Mouse (Mus musculus) forebrain, embryonic 13.5 days (tissue): ENCODE data around the gene Sec16b. TPM values are rescaled to one million over a fixed set of nuclear protein-coding genes. Genes with fewer than 3 reads are reported as not detected.

Experiments
- ATAC-seq: fragments of 200-750 bp; cut with Nextera tagmentation; 2 replicates; pipeline ENCODE4 v1.8.0; 2017
- H3K27ac ChIP-seq: fragments of 300-500 bp; sonication (generic); 2 replicates; pipeline ENCODE4 v1.5.1; 2015; ENCODE audit warnings: inconsistent platforms, mild to moderate bottlenecking, moderate library complexity
- H3K27me3 ChIP-seq: fragments of 300-500 bp; sonication (generic); 2 replicates; pipeline ENCODE4 v1.6.1; 2015; ENCODE audit warnings: mild to moderate bottlenecking, inconsistent platforms
- H3K36me3 ChIP-seq: fragments of 300-500 bp; sonication (generic); 2 replicates; pipeline ENCODE4 v1.6.1; 2015; ENCODE audit warnings: mild to moderate bottlenecking, inconsistent platforms; ENCODE audit not compliant: poor library complexity, severe bottlenecking
- H3K4me1 ChIP-seq: fragments of 300-500 bp; sonication (generic); 2 replicates; pipeline ENCODE4 v1.6.1; 2015; ENCODE audit warnings: inconsistent platforms
- H3K4me2 ChIP-seq: fragments of 300-500 bp; sonication (generic); 2 replicates; pipeline ENCODE4 v1.6.1; 2015; ENCODE audit warnings: inconsistent platforms, mild to moderate bottlenecking, moderate library complexity
- H3K4me3 ChIP-seq: fragments of 300-500 bp; sonication (generic); 2 replicates; pipeline ENCODE4 v1.5.1; 2015; ENCODE audit warnings: mild to moderate bottlenecking, inconsistent platforms
- H3K9ac ChIP-seq: fragments of 300-500 bp; sonication (generic); 2 replicates; pipeline ENCODE4 v1.6.1; 2015; ENCODE audit warnings: mild to moderate bottlenecking, inconsistent platforms
- H3K9me3 ChIP-seq: fragments of 300-500 bp; sonication (generic); replicated peaks from 2 replicates; pipeline ENCODE4 v1.6.1; 2016; ENCODE audit warnings: inconsistent platforms
- WGBS: fragments of 180-500 bp; shearing (Covaris S2); methylation state at CpG from one replicate; pipeline ENCODE4 v1.1.7; 2015; 5-methylcytosine and 5-hydroxymethylcytosine counted together
- polyA plus RNA-seq: library from polyadenylated mRNA; unstranded; fragments of >200 nt; fragmentation: Nextera tagmentation; extraction: Ambion mirVana; gene quantifications from 2 replicates; pipeline ENCODE4 v1.2.1, GENCODE M21; 2015

The Sec16b gene
- 0.23 and 0.87 TPM in 2 replicates for polyA plus RNA-seq

DNA sequence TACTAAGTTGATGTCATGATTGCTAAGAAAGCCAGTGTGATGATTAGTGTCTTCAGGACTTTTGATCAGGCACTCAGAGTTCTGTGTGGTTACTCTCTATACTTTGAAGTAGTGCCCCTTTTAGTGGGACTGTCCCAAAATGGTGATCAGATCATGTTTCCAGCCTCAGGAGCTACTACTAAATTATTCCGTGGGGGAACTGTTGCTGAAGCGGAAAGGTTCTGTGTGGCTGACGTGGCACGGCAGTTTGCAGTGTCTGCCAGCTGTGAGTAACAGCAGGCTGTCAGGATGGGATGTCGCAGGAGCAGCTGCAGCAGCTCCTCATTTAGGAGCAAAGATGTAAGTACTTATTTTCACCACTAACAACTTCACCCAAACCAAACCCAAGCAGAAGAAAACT lies at the start of gene Sec16b:
Gene Sec16b (plus strand): TSS at position 207 of the 400 bp plus-strand sequence.
- 30% methylated on average over 5 of the region's 5 CpGs for WGBS
- Histone ChIP-seq H3K4me3 (no peak within 1 kb of the TSS), H3K27ac (peak within 1 kb of the TSS; percentile 54; the same call in 1 of the 2 replicates), H3K4me1 (peaks cover 18% of the 10 kb centered on the region), H3K9ac (no peak within 1 kb of the TSS), H3K9me3 (no peaks in the 10 kb centered on the region), H3K36me3 (no peaks in the 10 kb centered on the region), H3K27me3 (no peaks in the 10 kb centered on the region), H3K4me2 (no peak within 1 kb of the TSS)
- no peak for ATAC-seq

- no peak overlapping the region for H3K9ac ChIP-seq
- peak overlapping the region; percentile 68 for H3K4me2 ChIP-seq
- H3K9me3 ChIP-seq: no peaks in the 10 kb centered on the region
- H3K27me3 ChIP-seq: no peaks in the 10 kb centered on the region
- ATAC-seq: no peak
- WGBS: 32% methylated on average over 3 of the region's 3 CpGs
- no peak overlapping the region for H3K27ac ChIP-seq
- H3K36me3 ChIP-seq: no peaks in the 10 kb centered on the region
- no peak overlapping the region for H3K4me3 ChIP-seq
- H3K4me1 ChIP-seq: peaks cover 31% of the 10 kb centered on the region
Measured at GRCm38 (mm10) chr1:157457789-157458188, 48.7 kb upstream of the Sec16b start.

- no peaks in the 10 kb centered on the region for H3K36me3 ChIP-seq
- H3K4me3 ChIP-seq: peak within 1 kb of the TSS; percentile 35
- ATAC-seq: peak; percentile 86
- H3K4me2 ChIP-seq: peak within 1 kb of the TSS; percentile 68
- H3K9me3 ChIP-seq: no peaks in the 10 kb centered on the region
- H3K4me1 ChIP-seq: peaks cover 23% of the 10 kb centered on the region
- no peaks in the 10 kb centered on the region for H3K27me3 ChIP-seq
- peak within 1 kb of the TSS; percentile 58 for H3K9ac ChIP-seq
- H3K27ac ChIP-seq: peak within 1 kb of the TSS; percentile 51; the same call in 1 of the 2 replicates
- 2% methylated on average over 28 of the region's 29 CpGs for WGBS
Measured at GRCm38 (mm10) chr1:157458421-157459208, 47.9 kb upstream of the Sec16b start, which contains the start of gene Cryzl2. Cryzl2 (plus strand) TSS chr1:157458577.

GRCm38 (mm10) chr1:157459904-157460303 lies 46.6 kb upstream of the Sec16b start:
- Histone ChIP-seq H3K27ac (no peak overlapping the region), H3K36me3 (no peaks in the 10 kb centered on the region), H3K9me3 (no peaks in the 10 kb centered on the region), H3K9ac (no peak overlapping the region), H3K27me3 (no peaks in the 10 kb centered on the region), H3K4me2 (no peak overlapping the region), H3K4me3 (no peak overlapping the region), H3K4me1 (peaks cover 22% of the 10 kb centered on the region)
- no peak for ATAC-seq
- 94% methylated on average over 5 of the region's 5 CpGs for WGBS

DNA sequence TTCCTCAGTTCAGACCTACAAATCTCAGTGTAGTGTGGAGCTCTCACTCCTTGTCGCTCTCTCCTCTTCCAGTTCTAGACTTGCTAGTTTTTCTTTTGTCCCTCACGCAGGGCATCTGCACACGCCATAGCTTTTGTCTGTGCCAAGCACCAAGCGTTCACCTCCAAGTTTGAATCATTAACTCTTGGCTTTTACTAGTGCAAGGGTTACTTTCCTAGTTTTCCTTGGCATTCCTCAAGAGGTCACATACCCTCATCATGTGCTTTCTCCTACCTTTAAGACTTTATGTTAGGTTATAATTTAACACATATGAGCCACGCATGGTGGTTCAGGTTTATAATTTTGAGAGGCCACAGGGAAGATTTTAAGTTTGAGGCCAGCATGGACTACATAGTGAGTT lies 45.3 kb upstream of the Sec16b start:
- Histone ChIP-seq H3K9me3 (no peaks in the 10 kb centered on the region), H3K27ac (no peak overlapping the region), H3K4me2 (no peak overlapping the region), H3K4me1 (peaks cover 22% of the 10 kb centered on the region), H3K9ac (no peak overlapping the region), H3K36me3 (no peaks in the 10 kb centered on the region), H3K27me3 (no peaks in the 10 kb centered on the region), H3K4me3 (no peak overlapping the region)
- ATAC-seq: no peak
- 95% methylated on average over 5 of the region's 5 CpGs for WGBS

GRCm38 (mm10) chr1:157462336-157462735 lies 44.2 kb upstream of the Sec16b start:
- no peaks in the 10 kb centered on the region for H3K9me3 ChIP-seq
- no peak overlapping the region for H3K27ac ChIP-seq
- H3K4me3 ChIP-seq: no peak overlapping the region
- H3K9ac ChIP-seq: no peak overlapping the region
- peaks cover 22% of the 10 kb centered on the region for H3K4me1 ChIP-seq
- no peak overlapping the region for H3K4me2 ChIP-seq
- 33% methylated on average over 3 of the region's 3 CpGs for WGBS
- no peaks in the 10 kb centered on the region for H3K27me3 ChIP-seq
- no peak for ATAC-seq
- H3K36me3 ChIP-seq: no peaks in the 10 kb centered on the region

GRCm38 (mm10) chr1:157465194-157465593 lies 41.3 kb upstream of the Sec16b start:
- 76% methylated on average over 3 of the region's 3 CpGs for WGBS
- no peaks in the 10 kb centered on the region for H3K36me3 ChIP-seq
- no peak for ATAC-seq

DNA sequence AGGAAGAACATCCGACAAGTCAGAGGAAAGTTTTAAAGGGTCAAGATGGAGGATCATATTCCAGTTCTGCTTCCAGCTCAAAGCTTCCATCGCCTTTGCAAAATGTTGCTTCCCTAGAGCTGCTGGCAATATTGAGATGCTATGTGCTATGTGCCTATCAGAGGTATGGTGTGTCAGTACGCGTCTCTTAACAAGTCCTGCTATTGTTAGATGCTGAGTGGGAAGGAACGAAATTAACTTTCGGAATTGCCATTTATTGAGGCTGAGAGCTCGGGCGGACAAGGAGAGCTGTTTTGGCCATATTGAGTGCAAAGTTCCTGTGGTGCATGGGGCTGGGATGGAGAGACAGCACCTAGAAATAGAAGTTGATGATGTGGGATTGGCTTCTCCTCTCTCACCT lies 38.7 kb upstream of the Sec16b start:
- 94% methylated on average over 8 of the region's 8 CpGs for WGBS
- Histone ChIP-seq H3K4me3 (no peak overlapping the region), H3K27ac (no peak overlapping the region), H3K9ac (no peak overlapping the region), H3K36me3 (no peaks in the 10 kb centered on the region), H3K4me2 (no peak overlapping the region), H3K4me1 (no peaks in the 10 kb centered on the region), H3K9me3 (no peaks in the 10 kb centered on the region), H3K27me3 (no peaks in the 10 kb centered on the region)
- no peak for ATAC-seq

More at GRCm38 (mm10) chr1:157465194-157465593, 41.3 kb upstream of the Sec16b start:
- H3K27ac ChIP-seq: no peak overlapping the region
- no peak overlapping the region for H3K4me2 ChIP-seq
- H3K9ac ChIP-seq: no peak overlapping the region
- H3K4me3 ChIP-seq: no peak overlapping the region
- 0 out of 2 replicates have a peak, but pooled peaks cover 4% of the 10 kb centered on the region for H3K4me1 ChIP-seq
- no peaks in the 10 kb centered on the region for H3K9me3 ChIP-seq
- H3K27me3 ChIP-seq: no peaks in the 10 kb centered on the region

- Histone ChIP-seq H3K36me3 (no peaks in the 10 kb centered on the region), H3K4me1 (no peaks in the 10 kb centered on the region), H3K9me3 (no peaks in the 10 kb centered on the region), H3K27ac (no peak overlapping the region), H3K4me3 (no peak overlapping the region), H3K27me3 (no peaks in the 10 kb centered on the region), H3K4me2 (no peak overlapping the region), H3K9ac (no peak overlapping the region)
- ATAC-seq: no peak
- WGBS: 92% methylated on average over 9 of the region's 9 CpGs
Measured at GRCm38 (mm10) chr1:157470761-157471386, 35.7 kb upstream of the Sec16b start.

GRCm38 (mm10) chr1:157472716-157473115 lies 33.8 kb upstream of the Sec16b start:
- H3K4me3 ChIP-seq: no peak overlapping the region
- H3K9me3 ChIP-seq: no peaks in the 10 kb centered on the region
- no peaks in the 10 kb centered on the region for H3K27me3 ChIP-seq
- H3K36me3 ChIP-seq: no peaks in the 10 kb centered on the region
- no peak overlapping the region for H3K4me2 ChIP-seq
- no peak overlapping the region for H3K9ac ChIP-seq
- no peak for ATAC-seq
- H3K4me1 ChIP-seq: no peaks in the 10 kb centered on the region
- H3K27ac ChIP-seq: no peak overlapping the region
- WGBS: 93% methylated on average over 7 of the region's 7 CpGs

- H3K27ac ChIP-seq: no peak overlapping the region
- no peaks in the 10 kb centered on the region for H3K4me1 ChIP-seq
- 91% methylated on average over 8 of the region's 8 CpGs for WGBS
Measured at GRCm38 (mm10) chr1:157474865-157475264, 31.7 kb upstream of the Sec16b start.

GRCm38 (mm10) chr1:157476231-157476630 lies 30.3 kb upstream of the Sec16b start:
- Histone ChIP-seq H3K27ac (no peak overlapping the region), H3K9ac (no peak overlapping the region), H3K4me2 (no peak overlapping the region), H3K36me3 (no peaks in the 10 kb centered on the region), H3K27me3 (no peaks in the 10 kb centered on the region), H3K4me3 (no peak overlapping the region), H3K4me1 (no peaks in the 10 kb centered on the region), H3K9me3 (no peaks in the 10 kb centered on the region)
- WGBS: 71% methylated on average over 2 of the region's 2 CpGs
- no peak for ATAC-seq

More at GRCm38 (mm10) chr1:157474865-157475264, 31.7 kb upstream of the Sec16b start:
- Histone ChIP-seq H3K4me2 (no peak overlapping the region), H3K9me3 (no peaks in the 10 kb centered on the region), H3K4me3 (no peak overlapping the region), H3K36me3 (no peaks in the 10 kb centered on the region), H3K27me3 (no peaks in the 10 kb centered on the region), H3K9ac (no peak overlapping the region)
- ATAC-seq: no peak
